Mouse (Mus musculus) spleen, postnatal 14 days (tissue): ENCODE data around the gene Sgms1.

Experiments used
- DNase-seq, 2 experiments: peaks; one replicate each; pipeline ENCODE4 v3.0.0; 2021 to 2022; ENCODE audit warnings: low spot score in 2 of 2

The Sgms1 gene

GRCm38 (mm10) chr19:32356166-32356565 is 33.3 kb downstream of the Sgms1 start:
- no peak for DNase-seq

- no peak for DNase-seq
Measured at GRCm38 (mm10) chr19:32353447-32353846, 36.1 kb downstream of the Sgms1 start.

- DNase-seq = no peak
Measured at GRCm38 (mm10) chr19:32348955-32349654, 40.4 kb downstream of the Sgms1 start.

- DNase-seq = no peak
Measured at GRCm38 (mm10) chr19:32347491-32347890, 42.0 kb downstream of the Sgms1 start.

GRCm38 (mm10) chr19:32346624-32347341 is 42.7 kb downstream of the Sgms1 start:
- DNase-seq = no peak

GRCm38 (mm10) chr19:32346176-32346575 is 43.3 kb downstream of the Sgms1 start:
- no peak for DNase-seq

GRCm38 (mm10) chr19:32345181-32345745 is 44.3 kb downstream of the Sgms1 start:
- DNase-seq = no peak

GRCm38 (mm10) chr19:32344738-32345121 is 44.8 kb downstream of the Sgms1 start:
- DNase-seq = no peak

- DNase-seq = no peak
Measured at GRCm38 (mm10) chr19:32343937-32344737, 45.4 kb downstream of the Sgms1 start.

GRCm38 (mm10) chr19:32342436-32342835 is 47.1 kb downstream of the Sgms1 start:
- no peak for DNase-seq

- DNase-seq = no peak
Measured at GRCm38 (mm10) chr19:32341091-32341490, 48.4 kb downstream of the Sgms1 start.

- no peak for DNase-seq
Measured at GRCm38 (mm10) chr19:32340168-32340567, 49.3 kb downstream of the Sgms1 start.

GRCm38 (mm10) chr19:32337708-32338107 is 51.8 kb downstream of the Sgms1 start:
- no peak for DNase-seq

- no peak for DNase-seq
Measured at GRCm38 (mm10) chr19:32334751-32335150, 54.8 kb downstream of the Sgms1 start.

- DNase-seq = no peak
Measured at GRCm38 (mm10) chr19:32333544-32333943, 56.0 kb downstream of the Sgms1 start.

- no peak for DNase-seq
Measured at GRCm38 (mm10) chr19:32332779-32333460, 56.6 kb downstream of the Sgms1 start.

- no peak for DNase-seq
Measured at GRCm38 (mm10) chr19:32330231-32330630, 59.3 kb downstream of the Sgms1 start.

GRCm38 (mm10) chr19:32329511-32329910 is 60.0 kb downstream of the Sgms1 start:
- DNase-seq = no peak

GRCm38 (mm10) chr19:32328089-32328828 is 61.3 kb downstream of the Sgms1 start:
- DNase-seq = no peak

GRCm38 (mm10) chr19:32326621-32327021 is 62.9 kb downstream of the Sgms1 start:
- DNase-seq = no peak

GRCm38 (mm10) chr19:32326156-32326555 is 63.4 kb downstream of the Sgms1 start:
- no peak for DNase-seq
